Mouse (Mus musculus) MEL-GATA-1-ER (cell line): ENCODE measurements at regions not wholly inside any gene's neighbourhood (a gene's known extent, or its start where the extent isn't known, plus 50 kb on each side); places are given as distances from the start of the nearest gene placed in this dataset.

Experiments
- DNase-seq: peaks from one replicate; pipeline ENCODE4 v3.0.0-alpha.2; 2012; ENCODE audit warnings: low read depth; ENCODE audit errors: extremely low read depth

GRCm38 (mm10) chr4:9010381-9011128 lies 771.7 kb upstream of the Car8 start:
- DNase-seq: no peak

GRCm38 (mm10) chr4:9009656-9010055 lies 770.8 kb upstream of the Car8 start:
- DNase-seq: no peak

- DNase-seq: no peak
Measured at GRCm38 (mm10) chr4:9005938-9006626, 767.2 kb upstream of the Car8 start.

GRCm38 (mm10) chr4:9003891-9004290 lies 765.0 kb upstream of the Car8 start:
- no peak for DNase-seq

- no peak for DNase-seq
Measured at GRCm38 (mm10) chr4:9002380-9002779, 763.5 kb upstream of the Car8 start.

GRCm38 (mm10) chr4:8998606-8999005 lies 759.8 kb upstream of the Car8 start:
- no peak for DNase-seq

- no peak for DNase-seq
Measured at GRCm38 (mm10) chr4:8992171-8992570, 753.3 kb upstream of the Car8 start.

- no peak for DNase-seq
Measured at GRCm38 (mm10) chr4:8990551-8990950, 751.7 kb upstream of the Car8 start.

- no peak for DNase-seq
Measured at GRCm38 (mm10) chr4:8989614-8990013, 750.8 kb upstream of the Car8 start.

- no peak for DNase-seq
Measured at GRCm38 (mm10) chr4:8989110-8989509, 750.3 kb upstream of the Car8 start.

GRCm38 (mm10) chr4:8988345-8988733 lies 749.5 kb upstream of the Car8 start:
- DNase-seq: no peak

GRCm38 (mm10) chr4:8987544-8988344 lies 748.9 kb upstream of the Car8 start:
- DNase-seq: no peak

GRCm38 (mm10) chr4:8986394-8987091 lies 747.7 kb upstream of the Car8 start:
- DNase-seq: no peak

GRCm38 (mm10) chr4:8984059-8984606 lies 745.3 kb upstream of the Car8 start:
- DNase-seq: no peak

- DNase-seq: no peak
Measured at GRCm38 (mm10) chr4:8978949-8979348, 740.1 kb upstream of the Car8 start.

GRCm38 (mm10) chr4:8969951-8970455 lies 731.2 kb upstream of the Car8 start:
- no peak for DNase-seq

- no peak for DNase-seq
Measured at GRCm38 (mm10) chr4:8968741-8969140, 729.9 kb upstream of the Car8 start.

GRCm38 (mm10) chr4:8967986-8968385 lies 729.1 kb upstream of the Car8 start:
- no peak for DNase-seq

- no peak for DNase-seq
Measured at GRCm38 (mm10) chr4:8965563-8965962, 726.7 kb upstream of the Car8 start.

- no peak for DNase-seq
Measured at GRCm38 (mm10) chr4:8962959-8963572, 724.2 kb upstream of the Car8 start.

- DNase-seq: no peak
Measured at GRCm38 (mm10) chr4:8961851-8962250, 723.0 kb upstream of the Car8 start.
